Mouse (Mus musculus) regulatory T cell (primary cell): ENCODE measurements around the gene Iyd.
"Not testable (repeated sequence)": the region's sequence is repeated elsewhere in the genome, so short reads cannot be mapped to it uniquely, and the experiment has no call there.

Source experiments
- in situ Hi-C: fragments of 300-600 bp; cut with MboI, MseI; formaldehyde crosslinking; loops from one replicate; pipeline ENCODE4 v1.15.1; 2025; ENCODE audit warnings: high pct_unique_total_duplicates

Gene Iyd

DNA sequence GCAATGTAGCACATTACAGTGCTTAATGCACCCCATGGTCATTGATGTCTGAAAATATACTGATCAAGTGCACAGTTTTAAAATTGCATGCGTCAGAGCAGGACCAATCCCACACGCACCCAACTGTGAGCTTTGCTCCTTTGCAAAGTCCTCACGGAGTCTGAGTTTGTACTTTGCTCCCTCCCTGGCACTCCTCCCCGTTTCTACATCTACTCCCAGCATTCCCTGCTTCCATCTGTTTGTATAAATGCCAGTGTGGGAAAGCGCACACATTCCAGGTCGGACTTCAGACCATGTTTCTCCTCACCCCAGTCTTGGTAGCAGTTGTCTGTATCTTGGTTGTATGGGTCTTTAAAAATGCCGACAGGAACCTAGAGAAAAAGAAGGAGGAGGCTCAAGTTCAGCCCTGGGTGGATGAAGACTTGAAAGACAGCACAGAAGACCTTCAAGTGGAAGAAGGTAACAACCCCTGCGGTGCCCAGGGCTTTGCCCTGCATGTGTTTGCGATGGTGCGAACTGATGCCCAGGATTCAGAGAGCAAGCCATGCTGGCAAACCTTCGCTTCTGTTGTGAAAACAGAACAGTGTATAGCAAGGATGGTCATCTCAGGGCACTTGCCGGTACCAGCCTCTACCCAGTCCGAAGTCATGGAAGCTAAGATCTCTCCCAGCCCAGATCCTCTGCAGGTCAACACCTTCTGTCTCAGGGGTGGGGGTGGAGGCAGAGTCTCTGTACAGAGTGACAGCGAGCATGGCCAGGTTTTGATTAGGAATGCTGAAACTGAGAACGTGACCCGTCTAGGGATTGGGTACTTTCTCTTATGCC lies at the start of gene Iyd:
Gene Iyd (plus strand): TSS at position 238 of the 825 bp plus-strand sequence.
- in situ Hi-C loops, result loop anchor here (25.0 kb wide), 1 partner anchor 797 kb away; no protein-coding TSS in a partner anchor

DNA sequence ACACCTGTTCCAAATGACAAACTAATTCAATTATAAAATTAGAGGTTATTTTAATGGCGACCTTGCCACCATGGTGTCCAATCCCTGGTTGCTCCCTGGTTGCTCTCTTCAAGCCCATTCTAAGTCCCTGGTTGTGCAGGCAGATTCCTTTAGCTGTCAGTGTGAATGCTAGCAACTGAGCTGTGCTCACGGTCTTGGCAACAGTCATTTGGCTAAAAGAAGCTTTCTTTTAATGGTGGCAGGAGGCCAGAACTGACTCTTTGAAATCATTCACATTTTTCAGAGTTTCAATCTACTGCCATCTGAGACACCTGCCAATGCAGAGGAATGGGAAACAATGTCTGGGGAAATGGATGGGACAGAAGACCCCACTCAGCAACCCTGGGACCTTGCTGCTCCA lies 43.2 kb upstream of the Iyd start:
- in situ Hi-C loops, result no loop called here

DNA sequence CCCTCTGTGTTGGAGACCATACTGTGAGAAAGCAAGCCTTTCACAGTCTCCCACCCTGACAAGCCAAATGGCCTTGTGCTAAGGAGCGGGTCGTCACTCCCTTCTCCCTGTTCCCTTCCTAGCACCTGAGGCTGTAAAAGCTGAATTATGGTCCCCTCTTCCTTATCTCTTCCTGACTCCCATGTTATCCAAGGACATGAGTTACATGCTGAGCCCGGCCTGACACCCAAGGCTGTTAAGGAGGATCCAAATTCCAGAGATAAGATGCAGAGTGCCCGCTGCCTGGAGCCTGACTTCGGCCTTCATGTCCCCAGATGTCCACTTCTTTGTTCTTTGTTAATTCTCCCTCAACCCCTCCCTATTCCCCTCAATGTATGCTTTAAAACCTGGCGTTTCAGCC lies 39.2 kb upstream of the Iyd start:
- in situ Hi-C loops, result not testable (repeated sequence)

DNA sequence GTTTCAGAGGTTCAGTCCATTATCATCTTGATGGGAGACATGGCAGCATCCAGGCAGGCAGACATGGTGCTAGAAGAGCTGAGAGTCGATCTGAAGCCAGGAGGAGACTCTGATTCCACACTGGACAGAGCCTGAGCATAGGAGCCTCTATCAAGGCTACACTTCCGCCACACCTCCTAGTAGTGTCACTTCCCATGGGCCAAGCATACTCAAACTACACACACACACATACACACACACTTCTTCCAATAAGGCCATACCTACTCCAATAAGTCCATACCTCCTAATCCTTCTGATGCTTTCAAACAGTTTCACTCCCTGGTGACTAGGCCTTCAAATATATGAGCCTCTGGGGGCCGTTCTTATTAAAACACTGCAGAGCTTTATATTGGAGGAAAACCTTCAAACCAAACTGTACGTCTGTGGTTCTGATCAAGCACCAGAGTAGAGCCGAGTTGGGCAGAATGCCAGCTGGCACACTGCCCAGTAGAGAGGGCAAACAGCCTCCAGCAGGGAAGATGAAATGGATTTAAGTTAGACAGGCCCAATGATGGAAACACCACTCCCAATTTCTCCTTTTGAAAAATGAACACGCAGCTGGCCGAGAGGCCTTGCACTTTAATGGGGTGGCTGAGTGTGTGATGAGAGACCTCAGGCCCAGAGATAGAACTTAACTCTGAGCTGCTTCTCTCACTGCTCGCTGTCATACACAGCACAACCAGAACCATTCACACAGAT lies 32.4 kb upstream of the Iyd start:
- in situ Hi-C loops, result no loop called here

DNA sequence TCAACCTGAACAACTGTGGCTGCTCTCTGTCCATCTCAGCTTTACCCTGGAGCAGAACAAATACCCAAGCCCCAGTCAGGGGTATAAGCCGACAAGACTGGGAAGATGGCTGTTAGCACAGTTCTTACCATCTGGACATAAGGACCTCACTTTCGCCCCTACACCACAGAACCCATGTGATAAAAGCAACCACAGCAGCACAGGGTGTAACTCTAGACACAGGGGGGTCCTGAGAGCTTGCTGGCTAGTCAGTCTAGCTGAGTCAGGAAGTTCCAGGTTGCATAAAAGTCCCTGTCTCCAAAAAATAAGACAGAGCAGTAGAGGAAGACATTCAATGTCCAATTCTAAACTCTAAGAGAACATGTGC lies 31.8 kb upstream of the Iyd start:
- in situ Hi-C loops, result no loop called here

DNA sequence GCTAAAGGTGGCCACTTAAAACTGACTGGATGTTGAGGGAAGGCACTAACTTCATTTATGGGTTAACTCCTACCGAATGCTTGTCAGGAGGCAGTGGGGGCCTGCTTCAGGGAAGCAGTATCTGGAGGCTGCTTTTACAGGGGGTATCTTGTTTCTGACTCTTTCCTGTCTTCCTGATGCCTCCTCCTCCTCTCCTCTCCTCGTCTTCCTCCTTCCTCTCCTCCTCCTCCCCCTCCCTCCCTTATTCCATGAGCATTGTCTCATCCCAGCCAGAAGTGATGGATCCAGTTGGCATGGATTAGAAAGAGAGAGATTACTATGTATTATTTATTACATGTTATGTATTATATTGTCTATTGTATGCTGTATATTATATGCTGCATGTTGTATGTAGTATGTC lies 31.3 kb upstream of the Iyd start:
- in situ Hi-C loops, result no loop called here

DNA sequence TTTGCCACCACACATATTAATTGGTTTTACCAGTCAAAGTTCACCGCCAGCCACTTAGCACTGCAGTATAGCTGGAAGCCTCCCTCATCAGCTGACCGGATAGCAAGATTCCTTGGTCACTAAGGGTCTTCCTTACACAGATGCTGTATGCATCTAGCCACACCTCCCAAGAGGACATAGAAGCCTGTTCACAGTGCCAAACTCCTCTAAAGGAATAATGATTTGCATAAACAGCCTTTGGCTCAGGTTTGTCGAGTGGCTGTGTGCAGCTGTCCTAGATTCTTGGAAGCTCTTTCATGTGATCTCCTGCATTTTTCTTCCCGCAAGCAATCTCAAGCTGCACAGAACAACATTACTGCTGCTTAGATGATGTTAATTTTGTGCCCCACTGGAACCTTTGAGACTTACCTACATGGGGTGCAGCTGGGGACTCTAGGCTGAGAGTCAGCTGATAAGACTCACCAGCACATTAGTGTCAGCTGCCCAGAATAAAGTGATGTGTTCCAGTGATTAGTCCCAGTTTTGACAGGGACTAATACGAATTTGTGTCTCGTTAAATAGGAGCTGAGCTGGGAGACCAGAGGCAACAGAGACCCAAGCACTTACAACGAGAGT lies 30.3 kb upstream of the Iyd start:
- in situ Hi-C loops, result no loop called here

DNA sequence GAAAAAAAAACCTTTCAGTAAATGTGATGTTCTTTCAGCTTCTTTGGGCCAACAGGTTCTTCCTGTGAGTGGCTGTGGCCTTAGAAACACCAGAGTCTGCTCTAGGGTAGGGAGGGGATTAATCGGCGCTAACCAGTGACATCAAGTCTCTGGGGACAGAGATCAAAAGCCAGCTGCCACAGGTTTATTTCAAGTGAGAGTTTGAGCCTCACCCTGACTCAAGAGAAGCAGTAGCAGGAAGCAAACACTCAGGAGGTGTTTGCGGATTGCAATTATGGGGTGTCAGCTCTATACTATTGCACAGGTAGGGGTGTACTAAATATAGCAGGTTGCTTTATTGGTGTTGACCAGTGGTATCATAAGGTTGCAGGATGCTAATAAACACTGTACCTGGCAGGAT lies 29.6 kb upstream of the Iyd start:
- in situ Hi-C loops, result no loop called here

DNA sequence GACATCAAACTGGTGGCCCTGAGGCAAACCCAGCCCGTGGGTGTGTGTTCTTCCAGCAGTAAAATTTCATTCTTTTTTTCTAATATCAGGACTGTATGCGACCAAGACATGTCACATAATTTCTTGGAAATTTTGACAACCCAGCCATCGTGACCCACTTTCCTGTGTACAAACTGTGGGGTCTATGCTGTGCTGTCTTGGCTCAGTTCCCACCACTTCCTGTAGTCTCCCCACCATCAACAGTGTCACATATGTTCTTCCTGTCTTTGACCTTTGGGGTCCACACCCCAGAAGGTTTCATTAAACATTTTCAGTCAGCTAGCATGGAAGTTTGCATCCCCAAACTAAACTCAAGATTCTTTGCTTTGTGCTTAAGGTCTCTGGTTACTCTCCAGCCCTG lies 28.6 kb upstream of the Iyd start:
- in situ Hi-C loops, result no loop called here

DNA sequence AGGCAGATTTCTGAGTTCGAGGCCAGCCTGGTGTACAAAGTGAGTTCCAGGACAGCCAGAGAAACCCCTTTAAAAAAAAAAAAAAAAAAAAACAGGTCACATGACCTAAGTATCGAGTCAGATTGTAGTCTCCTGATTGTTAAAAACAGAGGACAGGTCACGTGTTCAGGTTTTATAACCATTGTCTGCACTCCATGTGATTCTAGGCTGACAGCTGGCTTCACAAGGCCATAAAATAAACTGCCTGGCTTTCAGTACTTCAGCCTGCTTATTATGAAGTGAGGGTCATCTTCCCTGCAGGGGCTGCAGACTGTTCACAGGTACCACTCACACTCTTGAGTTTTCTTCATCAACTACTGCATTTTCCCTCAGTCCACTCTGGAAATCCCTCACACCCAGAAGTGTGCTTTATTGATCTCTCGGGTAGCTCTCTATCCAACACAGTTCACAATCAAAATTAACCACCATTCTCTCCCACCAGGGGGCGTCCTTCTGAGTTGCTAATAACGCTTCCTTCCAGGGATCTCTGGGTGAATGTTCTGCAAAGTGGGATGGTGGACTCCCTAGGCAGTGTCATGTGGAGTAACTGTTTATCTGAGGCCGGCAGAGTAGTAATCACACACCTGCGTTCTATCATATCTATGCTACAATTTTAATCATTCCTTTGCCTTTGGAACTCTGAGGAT lies 27.3 kb upstream of the Iyd start:
- in situ Hi-C loops, result no loop called here

DNA sequence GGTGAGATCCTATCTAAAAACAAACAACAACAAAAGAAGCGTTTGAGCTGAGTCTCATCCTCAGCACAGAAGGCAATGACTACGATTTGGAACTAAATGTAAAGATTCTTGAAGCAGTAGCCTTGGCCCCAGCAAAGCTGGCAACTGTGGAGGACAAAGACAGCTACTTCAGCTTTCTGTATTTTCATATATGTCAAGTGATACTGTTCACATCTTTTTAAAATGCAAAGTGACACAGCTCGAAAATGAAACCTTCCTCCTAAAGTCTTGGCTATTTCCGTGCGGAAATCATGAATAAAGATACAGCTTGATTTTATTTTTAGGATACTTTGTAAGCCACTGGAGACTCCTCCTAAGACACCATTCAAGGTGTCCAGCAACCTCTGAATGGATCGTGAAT lies 26.1 kb upstream of the Iyd start:
- in situ Hi-C loops, result no loop called here

DNA sequence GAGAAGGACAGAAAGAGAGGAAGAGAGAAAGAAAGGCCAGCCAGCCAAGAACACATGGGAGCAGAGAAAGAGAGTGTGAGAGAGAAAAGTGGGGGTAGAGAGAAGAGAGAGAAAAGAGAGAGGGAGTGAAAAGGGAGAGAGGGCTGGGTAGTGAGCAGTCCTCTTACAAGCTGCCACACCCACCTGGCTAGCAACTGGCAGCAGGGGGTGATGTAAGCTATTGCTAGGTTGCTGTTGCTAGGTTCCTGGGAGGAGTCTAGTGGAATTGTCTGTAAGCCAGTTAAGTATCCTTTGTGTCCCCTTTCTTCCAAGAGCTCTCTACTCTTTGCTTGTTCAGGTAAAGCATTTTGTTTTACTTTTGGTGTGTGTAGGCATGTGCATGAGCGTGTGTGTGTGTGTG lies 25.4 kb upstream of the Iyd start:
- in situ Hi-C loops, result no loop called here

DNA sequence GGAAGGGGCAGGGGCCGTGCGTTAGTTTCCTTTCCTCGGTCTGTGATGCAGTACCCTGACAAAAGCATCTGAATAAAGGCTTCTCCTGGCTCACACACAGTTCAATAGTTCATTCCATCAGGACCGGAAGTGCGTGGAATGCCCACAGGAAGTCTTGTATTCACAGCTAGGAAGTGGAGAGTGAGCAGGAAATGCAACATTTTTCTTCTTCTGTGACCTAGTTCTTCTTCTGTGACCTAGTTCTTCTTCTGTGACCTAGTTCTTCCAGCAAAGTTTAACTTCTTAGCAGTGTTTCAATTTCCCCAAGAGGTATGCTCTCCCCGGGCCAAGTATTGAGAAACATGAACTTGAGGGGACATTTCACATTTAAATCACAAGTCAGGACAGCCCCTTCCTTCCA lies 23.6 kb upstream of the Iyd start:
- in situ Hi-C loops, result no loop called here

DNA sequence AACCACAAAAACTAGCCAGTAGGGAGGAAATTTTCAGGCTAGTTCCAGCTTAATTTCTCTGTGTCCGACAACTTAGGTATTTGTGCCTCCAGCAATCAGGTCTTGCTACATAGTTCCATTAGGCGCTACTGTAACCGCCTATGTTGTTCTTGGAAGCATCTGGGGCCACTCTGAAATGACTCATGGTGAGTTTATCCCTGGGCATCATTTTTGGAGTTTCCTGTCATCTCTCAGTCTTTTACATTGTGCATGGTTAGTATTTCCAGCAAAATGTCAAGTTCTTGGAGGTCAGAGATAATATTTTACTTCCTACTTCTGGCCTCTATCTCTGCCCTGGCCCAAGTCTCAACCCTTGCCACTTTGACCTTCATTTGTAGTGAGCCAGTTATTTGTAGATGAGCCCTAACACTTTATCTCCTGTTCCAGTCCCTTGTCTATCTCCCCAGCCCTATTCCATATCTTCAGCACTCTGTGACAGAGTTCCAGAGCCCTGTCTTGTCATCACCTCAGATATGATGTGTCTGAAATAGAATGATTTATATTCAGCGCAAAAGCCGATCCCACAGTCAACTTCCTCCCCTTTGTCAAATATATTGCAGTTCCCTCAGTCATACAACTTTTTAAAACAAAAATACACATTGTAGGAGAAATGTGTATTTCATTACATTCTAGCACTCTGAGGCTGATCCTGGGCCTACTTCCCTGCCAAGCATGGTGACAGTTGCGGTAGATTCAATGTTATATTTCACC lies 16.8 kb upstream of the Iyd start:
- in situ Hi-C loops, result no loop called here

DNA sequence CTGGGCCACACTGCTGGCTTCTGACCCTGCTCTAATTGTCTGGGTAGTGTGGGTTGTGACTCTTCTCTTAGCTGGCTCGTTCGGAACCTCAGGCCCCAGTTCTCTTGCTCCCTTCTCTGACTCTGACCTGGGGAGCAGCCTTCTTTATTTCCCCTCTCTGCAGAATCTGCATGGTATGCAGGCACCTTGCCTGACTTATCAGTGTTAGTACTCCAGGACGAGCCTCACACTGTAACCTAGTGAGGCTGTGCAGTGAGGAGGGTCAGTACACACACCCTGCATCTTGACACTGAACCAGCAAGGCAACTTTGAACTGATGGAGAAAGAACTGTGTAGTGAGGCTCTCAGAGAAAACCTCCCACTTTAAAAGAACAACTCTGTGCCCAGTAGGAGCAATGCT lies 15.5 kb upstream of the Iyd start:
- in situ Hi-C loops, result no loop called here

DNA sequence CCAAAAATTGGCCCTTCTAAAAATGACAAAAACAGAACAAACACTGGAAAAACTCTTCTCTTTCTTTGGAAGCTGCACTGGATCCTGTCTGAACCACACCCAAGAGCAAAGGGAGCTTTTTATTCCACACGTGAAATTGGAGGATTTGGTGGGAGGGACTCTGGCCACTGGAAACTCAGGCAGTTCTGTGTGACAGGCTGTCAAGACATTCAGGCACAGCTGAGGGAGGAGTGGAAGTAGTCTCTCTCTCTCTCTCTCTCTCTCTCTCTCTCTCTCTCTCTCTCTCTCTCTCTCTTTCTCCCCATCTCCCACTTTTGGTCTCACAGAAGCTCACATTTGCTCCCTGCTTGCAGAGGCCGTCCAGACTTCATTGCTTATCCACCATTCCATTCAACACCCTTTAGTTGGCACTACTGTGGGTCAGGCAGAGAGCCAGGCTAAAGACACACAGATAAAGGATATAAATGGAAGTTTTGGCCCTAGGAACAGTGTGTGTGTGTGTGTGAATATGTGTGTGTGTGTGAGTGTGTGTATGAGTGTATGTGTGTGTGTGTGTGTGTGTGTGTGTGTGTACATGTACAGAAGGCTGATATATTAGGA lies 14.5 kb upstream of the Iyd start:
- in situ Hi-C loops, result loop anchor here (25.0 kb wide), 1 partner anchor 812 kb away; no protein-coding TSS in a partner anchor

DNA sequence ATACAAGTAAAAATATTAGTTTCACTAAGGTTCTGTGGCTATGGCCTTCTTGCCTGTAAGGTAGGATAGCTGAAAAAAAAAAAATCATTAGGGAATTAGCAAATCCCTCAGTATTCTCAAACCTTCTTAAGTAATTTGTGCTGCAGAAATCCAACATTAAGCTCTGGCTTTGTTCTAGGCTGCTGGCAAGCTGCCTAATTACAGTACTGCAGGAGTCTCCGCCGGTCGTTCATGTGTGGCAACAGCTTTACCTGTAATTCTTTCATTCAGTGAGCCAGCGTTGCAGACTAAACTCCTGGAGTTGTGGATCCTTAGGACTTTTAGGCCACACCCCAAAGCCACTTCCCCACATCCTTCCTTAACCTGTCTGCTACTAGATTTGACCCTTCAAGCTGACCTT lies 10.2 kb upstream of the Iyd start:
- in situ Hi-C loops, result loop anchor here (5.0 to 25.0 kb wide), 3 partner anchors 198 to 807 kb away; no protein-coding TSS in a partner anchor

DNA sequence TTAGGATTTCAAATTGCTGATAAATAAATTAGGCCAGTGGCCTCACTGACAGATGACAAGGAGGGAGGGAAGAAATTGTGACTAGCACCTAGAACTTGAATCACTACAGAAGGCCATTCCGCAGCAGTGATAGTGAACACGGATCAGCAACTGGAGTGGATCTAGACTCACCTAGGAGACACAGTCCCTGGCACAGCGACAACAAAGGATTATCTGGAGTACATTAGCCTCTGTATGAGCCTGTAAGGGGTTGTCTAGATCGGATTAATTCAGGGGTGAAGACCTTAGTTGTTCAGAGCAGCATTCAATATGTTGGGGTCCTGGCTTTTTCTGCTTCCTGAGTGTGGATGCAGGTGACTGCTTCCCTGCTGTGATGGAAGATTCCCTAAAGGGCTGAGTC lies 9.4 kb upstream of the Iyd start:
- in situ Hi-C loops, result loop anchor here (5.0 to 25.0 kb wide), 3 partner anchors 198 to 807 kb away; no protein-coding TSS in a partner anchor

DNA sequence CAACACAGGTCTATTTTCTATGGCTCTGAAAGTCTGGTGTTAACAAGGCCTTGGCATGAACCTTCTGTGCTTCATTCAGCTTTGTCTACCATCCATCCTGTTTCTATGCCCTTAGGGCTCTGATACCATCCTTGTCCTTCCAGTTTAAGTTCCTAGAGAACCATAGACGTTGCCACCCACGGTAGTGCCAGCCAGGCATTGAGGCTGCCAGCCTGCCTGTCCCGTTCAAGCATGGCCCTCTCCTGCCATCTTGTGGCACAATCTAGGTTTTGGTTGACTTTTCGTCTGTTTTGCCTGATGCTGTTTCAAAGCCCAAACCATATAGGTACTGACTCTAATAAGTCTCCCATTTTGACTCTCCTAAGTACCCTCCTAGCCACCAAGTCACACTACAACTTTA lies 8.7 kb upstream of the Iyd start:
- in situ Hi-C loops, result loop anchor here (5.0 to 25.0 kb wide), 3 partner anchors 199 to 806 kb away; no protein-coding TSS in a partner anchor

DNA sequence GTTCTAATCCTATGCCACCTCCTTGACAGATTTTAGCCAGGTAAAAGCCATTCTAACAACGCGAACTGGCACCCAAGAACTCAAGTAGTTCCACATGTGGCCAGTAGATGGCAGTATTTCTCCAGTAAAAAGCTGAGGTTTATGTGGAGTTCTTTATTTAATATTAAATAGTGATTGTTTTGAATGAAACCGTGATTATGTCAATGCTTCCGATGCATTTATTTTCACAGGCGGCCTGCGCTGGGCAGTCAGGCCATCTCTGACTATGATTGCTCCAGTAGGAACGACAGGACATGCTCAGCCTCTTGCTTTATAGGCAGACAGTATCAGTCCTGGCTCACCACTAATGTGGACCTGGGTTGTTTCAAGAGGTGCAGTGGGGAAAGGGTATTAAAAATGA lies 5.6 kb upstream of the Iyd start:
- in situ Hi-C loops, result loop anchor here (5.0 to 25.0 kb wide), 3 partner anchors 202 to 803 kb away; no protein-coding TSS in a partner anchor

DNA sequence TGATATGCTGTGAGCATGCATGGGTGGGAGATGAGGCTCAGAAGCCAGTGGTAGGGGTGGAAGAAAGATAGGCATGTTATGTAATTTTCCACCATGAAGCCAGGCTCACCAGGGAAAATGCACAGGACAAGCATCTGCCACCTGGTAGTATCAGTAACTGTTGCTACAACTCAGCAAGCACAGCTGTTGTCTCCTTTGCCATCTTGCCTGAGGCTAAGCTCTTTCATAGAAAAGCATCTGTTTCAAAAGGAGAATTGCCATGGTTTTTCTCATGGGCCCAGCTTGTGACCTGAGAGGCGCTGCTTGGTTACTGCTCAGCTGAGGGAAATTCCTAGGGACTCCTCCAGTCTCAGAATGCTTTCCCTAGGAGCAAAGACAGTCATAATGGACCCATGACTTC lies 3.7 kb upstream of the Iyd start:
- in situ Hi-C loops, result loop anchor here (25.0 kb wide), 1 partner anchor 801 kb away; no protein-coding TSS in a partner anchor
